Mouse (Mus musculus) megakaryocyte, embryonic 14.5 days (primary cell): Measurements from ENCODE around the gene Naaladl1.

Experiments used
- FLI1 ChIP-seq: IDR thresholded peaks from 2 replicates; pipeline ENCODE4 v1.6.1; 2012; ENCODE audit warnings: low read length, inconsistent platforms, mixed read lengths
- GATA1 ChIP-seq: IDR thresholded peaks from 3 replicates; pipeline ENCODE4 v1.6.1; 2012; ENCODE audit warnings: mixed read lengths, low read length, inconsistent platforms, borderline replicate concordance

DNA sequence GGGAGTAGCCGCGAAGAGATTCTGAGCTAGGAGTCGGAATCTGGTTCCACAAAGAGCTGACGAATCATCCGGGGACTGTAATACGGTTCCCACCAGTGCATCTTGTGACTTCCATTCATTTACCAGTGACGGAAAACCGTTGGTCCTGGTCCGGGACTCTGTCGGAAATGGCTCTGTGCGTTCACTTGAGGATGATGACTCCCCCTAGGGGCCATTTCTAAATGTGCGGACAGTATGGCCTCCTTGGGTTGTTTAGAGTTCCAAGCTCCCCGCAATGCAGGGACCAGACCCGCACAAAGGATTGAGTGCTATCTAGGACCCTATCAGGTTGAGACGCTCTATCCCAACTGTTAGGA is 35.8 kb downstream of the Naaladl1 start, which contains the start of gene Arl2:
- TF ChIP-seq GATA1 (no peak), FLI1 (no peak)
